Mouse (Mus musculus) C2C12 (cell line): ENCODE data around the gene Bri3.

ENCODE experiments used
- CEBPB ChIP-seq: IDR thresholded peaks from one replicate; pipeline ENCODE4 v1.6.1; 2011; ENCODE audit warnings: low read depth, mild to moderate bottlenecking, control low read depth, moderate library complexity
- CTCF ChIP-seq: IDR thresholded peaks from one replicate; pipeline ENCODE4 v1.5.1; 2011; ENCODE audit not compliant: control insufficient read depth, insufficient read depth, insufficient read length
- FOSL1 ChIP-seq: IDR thresholded peaks from one replicate; pipeline ENCODE4 v1.8.0; 2011; ENCODE audit warnings: mild to moderate bottlenecking, low read length; ENCODE audit not compliant: poor library complexity, insufficient read depth, severe bottlenecking
- MAX ChIP-seq: IDR thresholded peaks from one replicate; pipeline ENCODE4 v1.6.1; 2011; ENCODE audit warnings: mild to moderate bottlenecking, control low read depth
- MYOD1 ChIP-seq: IDR thresholded peaks from one replicate; pipeline ENCODE4 v1.6.1; 2011; ENCODE audit warnings: low read depth; ENCODE audit not compliant: control insufficient read depth, insufficient read length
- MYOG ChIP-seq: IDR thresholded peaks from one replicate; pipeline ENCODE4 v1.6.1; 2011; ENCODE audit not compliant: control insufficient read depth, insufficient read length; ENCODE audit errors: extremely low read depth
- USF1 ChIP-seq: IDR thresholded peaks from one replicate; pipeline ENCODE4 v1.6.1; 2011; ENCODE audit warnings: low read depth, mild to moderate bottlenecking, control low read depth, moderate library complexity

- TF ChIP-seq CTCF (no peak), MAX (no peak), MYOD1 (no peak), CEBPB (no peak), MYOG (no peak), USF1 (no peak), FOSL1 (no peak)
Observed at GRCm38 (mm10) chr5:144270420-144270819, 26.2 kb downstream of the Bri3 start.
